ENCODE assay signal across 10 mouse cellular contexts in the genomic region with DNA sequence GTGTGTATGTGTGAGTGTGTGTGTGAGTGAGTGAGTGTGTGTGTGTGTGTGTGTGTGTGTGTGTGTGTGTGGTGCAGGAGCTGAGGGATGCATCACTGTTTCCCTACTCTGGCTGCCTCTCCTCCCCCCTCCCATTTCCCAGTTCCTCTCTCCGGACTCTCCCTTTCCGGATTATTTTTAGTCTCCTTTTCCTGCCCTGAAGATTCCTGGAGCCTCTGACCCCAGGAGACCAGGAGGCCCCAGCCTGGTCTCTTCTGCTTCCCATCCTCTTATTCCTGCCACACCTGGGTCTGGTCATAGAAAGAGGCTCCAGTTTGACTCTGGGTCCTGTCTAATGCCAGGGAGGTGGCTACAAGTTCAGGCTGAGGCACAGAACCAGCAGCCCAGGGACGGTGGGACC. TPM values are rescaled to one million over a fixed set of nuclear protein-coding genes. Genes with fewer than 3 reads are reported as not detected.
DNase-seq lines count a peak whose midpoint lies in the region; ATAC-seq and TF ChIP-seq lines count a peak whose summit lies in the region.
"Had no signal": no experiment of that assay in that cellular context is flagged by ENCODE, and none has a peak within 500 bp of the region (broad histone marks: within the 10 kb centered on the region; RNA-seq: fewer than 3 reads in every experiment).

No protein-coding gene starts in this region.

- intact Hi-C loops in gastrocnemius, adult 2 months (cut with DNase I) = no loop called here

- peak overlapping the region; percentile 52 for H3K9ac ChIP-seq in heart, embryonic 16.5 days (ENCODE audit: low read length)
- no peak overlapping the region for H3K9ac ChIP-seq in kidney, embryonic 14.5 days (ENCODE audit: low read depth, low read length)

- WGBS in heart, embryonic 16.5 days = 35% methylated on average over 3 of the region's 3 CpGs
- WGBS in kidney, embryonic 14.5 days = 34% methylated on average over 3 of the region's 3 CpGs

- ATAC-seq in heart, embryonic 16.5 days (replicated peaks; ENCODE audit: extremely low read depth, insufficient read depth, low FRiP score) = peak; percentile 49; the same call in 1 of the 2 replicates
- ATAC-seq in kidney, embryonic 14.5 days (ENCODE audit: low FRiP score, low TSS enrichment) = no peak

- H3K36me3 ChIP-seq in heart, embryonic 16.5 days (ENCODE audit: control insufficient read depth, insufficient read depth) = no peaks in the 10 kb centered on the region
- H3K36me3 ChIP-seq in kidney, embryonic 14.5 days (ENCODE audit: control insufficient read depth, insufficient read depth, low read length) = no peaks in the 10 kb centered on the region

- peak overlapping the region; percentile 72 for H3K4me3 ChIP-seq in gastrocnemius, adult 2 months
- H3K4me3 ChIP-seq in heart, embryonic 16.5 days (ENCODE audit: low read length) = peak overlapping the region; percentile 46
- H3K4me3 ChIP-seq in kidney, embryonic 14.5 days (ENCODE audit: low read length) = peak overlapping the region; percentile 30

- H3K9me3 ChIP-seq in heart, embryonic 16.5 days (replicated peaks; ENCODE audit: control insufficient read depth, low read length) = no peaks in the 10 kb centered on the region
- no peaks in the 10 kb centered on the region for H3K9me3 ChIP-seq in kidney, embryonic 14.5 days (ENCODE audit: control insufficient read depth, low read length)

- H3K27me3 ChIP-seq in heart, embryonic 16.5 days (ENCODE audit: control insufficient read depth, insufficient read depth, low read length) = peaks cover 11% of the 10 kb centered on the region
- peaks cover 16% of the 10 kb centered on the region for H3K27me3 ChIP-seq in kidney, embryonic 14.5 days (ENCODE audit: control insufficient read depth, insufficient read depth, low read length)

- H3K27ac ChIP-seq in gastrocnemius, adult 2 months = peak overlapping the region; percentile 89
- H3K27ac ChIP-seq in heart, embryonic 16.5 days (ENCODE audit: low read length) = peak overlapping the region; percentile 79
- peak overlapping the region; percentile 20; the same call in 1 of the 2 replicates for H3K27ac ChIP-seq in kidney, embryonic 14.5 days (ENCODE audit: low read depth, low read length)

- peaks cover 4% of the 10 kb centered on the region; the same call in 1 of the 2 replicates for H3K4me1 ChIP-seq in heart, embryonic 16.5 days (ENCODE audit: control insufficient read depth, insufficient read depth, low read length)
- no peaks in the 10 kb centered on the region; the same call in 1 of the 2 replicates for H3K4me1 ChIP-seq in kidney, embryonic 14.5 days (ENCODE audit: control insufficient read depth, insufficient read depth, low read length)

- no peak for TF ChIP-seq CTCF in gastrocnemius, adult 2 months (IDR thresholded peaks at IDR 0.05)

- H3K4me2 ChIP-seq in heart, embryonic 16.5 days (ENCODE audit: low read depth, low read length) = peak overlapping the region; percentile 43
- H3K4me2 ChIP-seq in kidney, embryonic 14.5 days (replicated peaks; ENCODE audit: low read depth, low read length) = peak overlapping the region; percentile 6; the same call in 1 of the 2 replicates

- DNase-seq in gastrocnemius, adult 2 months = no peak
- DNase-seq in gastrocnemius, postnatal 10 days = no peak
- peak; percentile 74 for DNase-seq in lung, postnatal 36 days
- DNase-seq in adipocyte (ENCODE audit: low spot score) = no peak
- no peak for DNase-seq in frontal cortex, postnatal 25 days (ENCODE audit: low spot score in 2 of 2)
- no peak for DNase-seq in left cerebral cortex, adult 18-20 months (ENCODE audit: low spot score in 2 of 2)

RNA-seq across cellular contexts. Expression of gene Arhgef15, which starts 1.2 kb away (rescaled TPM):
- total RNA-seq in gastrocnemius, adult 2 months (2021) = 1 to 10 TPM; 5.9 to 9.7 TPM
- 10 to 100 TPM; 13.0 to 17.1 TPM for total RNA-seq in gastrocnemius, postnatal 10 days (2021)
- 13.1 and 15.4 TPM in 2 replicates for polyA plus RNA-seq in heart, embryonic 16.5 days (2015; fragmentation: Nextera tagmentation; extraction: Ambion mirVana)
- polyA plus RNA-seq in kidney, embryonic 14.5 days (2014; fragmentation: Nextera tagmentation; extraction: Ambion mirVana) = 10.2 and 15.9 TPM in 2 replicates
- 10 to 100 TPM; 20.4 to 24.0 TPM for total RNA-seq in left cerebral cortex, adult 18-20 months (2021)
- total RNA-seq: neutrophil, adult 5-6 weeks had no signal

RNA-seq across cellular contexts. Expression of gene Slc25a35, which starts 11.8 kb away (rescaled TPM):
- 1 to 10 TPM; 2.9 to 5.0 TPM for total RNA-seq in gastrocnemius, adult 2 months (2021)
- 1 to 10 TPM; 2.3 to 3.7 TPM for total RNA-seq in gastrocnemius, postnatal 10 days (2021)
- polyA plus RNA-seq in heart, embryonic 16.5 days (2015; fragmentation: Nextera tagmentation; extraction: Ambion mirVana) = 1.7 and 2.2 TPM in 2 replicates
- polyA plus RNA-seq in kidney, embryonic 14.5 days (2014; fragmentation: Nextera tagmentation; extraction: Ambion mirVana) = 3.4 and 4.5 TPM in 2 replicates
- total RNA-seq in left cerebral cortex, adult 18-20 months (2021) = 1 to 10 TPM; 5.6 to 6.7 TPM

RNA-seq across cellular contexts. Expression of gene Rangrf, which starts 18.9 kb away (rescaled TPM):
- total RNA-seq in gastrocnemius, adult 2 months (2021) = 10 to 100 TPM; 55.4 to 71.1 TPM
- 10 to 100 TPM; 45.0 to 57.6 TPM for total RNA-seq in gastrocnemius, postnatal 10 days (2021)
- 79.2 and 84.3 TPM in 2 replicates for polyA plus RNA-seq in heart, embryonic 16.5 days (2015; fragmentation: Nextera tagmentation; extraction: Ambion mirVana)
- polyA plus RNA-seq in kidney, embryonic 14.5 days (2014; fragmentation: Nextera tagmentation; extraction: Ambion mirVana) = 68.7 and 95.2 TPM in 2 replicates
- total RNA-seq in left cerebral cortex, adult 18-20 months (2021) = 10 to 100 TPM; 17.8 to 18.2 TPM

RNA-seq across cellular contexts. Expression of gene Odf4, which starts 29.2 kb away (rescaled TPM):
- total RNA-seq in gastrocnemius, adult 2 months (2021) = not detected
- not detected for total RNA-seq in gastrocnemius, postnatal 10 days (2021)
- not detected in 2 replicates for polyA plus RNA-seq in heart, embryonic 16.5 days (2015; fragmentation: Nextera tagmentation; extraction: Ambion mirVana)
- not detected in 2 replicates for polyA plus RNA-seq in kidney, embryonic 14.5 days (2014; fragmentation: Nextera tagmentation; extraction: Ambion mirVana)
- not detected for total RNA-seq in left cerebral cortex, adult 18-20 months (2021)
- total RNA-seq: neutrophil, adult 5-6 weeks had no signal
- polyA plus RNA-seq: C2C12 had no signal

RNA-seq across cellular contexts. Expression of gene Pfas, which starts 52.2 kb away (rescaled TPM):
- total RNA-seq in gastrocnemius, adult 2 months (2021) = 10 to 100 TPM in 1 of 2 experiments, 1 to 10 TPM in 1; 7.8 to 14.8 TPM
- total RNA-seq in gastrocnemius, postnatal 10 days (2021) = 10 to 100 TPM in 1 of 2 experiments, 1 to 10 TPM in 1; 7.8 to 11.2 TPM
- 16.7 and 19.2 TPM in 2 replicates for polyA plus RNA-seq in heart, embryonic 16.5 days (2015; fragmentation: Nextera tagmentation; extraction: Ambion mirVana)
- 33.7 and 47.7 TPM in 2 replicates for polyA plus RNA-seq in kidney, embryonic 14.5 days (2014; fragmentation: Nextera tagmentation; extraction: Ambion mirVana)
- total RNA-seq in left cerebral cortex, adult 18-20 months (2021) = 10 to 100 TPM; 26.1 to 26.2 TPM

Comparison
In these comparisons a context has a peak if more than half of its experiments do, and no peak if none do; other contexts are left out.
1. H3K27ac ChIP-seq: peak in every context shown above with its lines; median percentile 89 in gastrocnemius, adult 2 months; 79 in heart, embryonic 16.5 days; 20 in kidney, embryonic 14.5 days.